Mouse (Mus musculus) limb, embryonic 11.5 days (tissue): ENCODE measurements at regions not wholly inside any gene's neighbourhood (a gene's known extent, or its start where the extent isn't known, plus 50 kb on each side); places are given as distances from the start of the nearest gene placed in this dataset.

Source experiments
- ATAC-seq: fragments of 200-750 bp; cut with Nextera tagmentation; 2 replicates; pipeline ENCODE4 v1.8.0; 2017; ENCODE audit warnings: low read depth; ENCODE audit not compliant: insufficient number of reproducible peaks, low FRiP score, low TSS enrichment
- DNase-seq: peaks from one replicate; pipeline ENCODE4 v3.0.0-alpha.2; 2015; ENCODE audit warnings: low spot score
- H3K27ac ChIP-seq: fragments of 300-500 bp; sonication (generic); replicated peaks from 2 replicates; pipeline ENCODE4 v1.5.1; 2014; ENCODE audit warnings: low read depth, mild to moderate bottlenecking, low read length
- H3K27me3 ChIP-seq: fragments of 300-500 bp; sonication (generic); 2 replicates; pipeline ENCODE4 v1.6.1; 2014; ENCODE audit warnings: mild to moderate bottlenecking, low read length, mixed read lengths; ENCODE audit not compliant: control insufficient read depth, insufficient read depth
- H3K36me3 ChIP-seq: fragments of 300-500 bp; sonication (generic); 2 replicates; pipeline ENCODE4 v1.6.1; 2014; ENCODE audit warnings: mild to moderate bottlenecking, low read length, moderate library complexity, mixed read lengths; ENCODE audit not compliant: control insufficient read depth, insufficient read depth
- H3K4me1 ChIP-seq: fragments of 300-500 bp; sonication (generic); 2 replicates; pipeline ENCODE4 v1.6.1; 2014; ENCODE audit warnings: low read length, mixed read lengths; ENCODE audit not compliant: control insufficient read depth, insufficient read depth
- H3K4me2 ChIP-seq: fragments of 300-500 bp; sonication (generic); 2 replicates; pipeline ENCODE4 v1.6.1; 2014; ENCODE audit warnings: low read depth, mild to moderate bottlenecking, moderate library complexity; ENCODE audit not compliant: severe bottlenecking
- H3K4me3 ChIP-seq: fragments of 300-500 bp; sonication (generic); 2 replicates; pipeline ENCODE4 v1.5.1; 2014; ENCODE audit warnings: low read depth, low read length
- H3K9ac ChIP-seq: fragments of 300-500 bp; sonication (generic); 2 replicates; pipeline ENCODE4 v1.6.1; 2014; ENCODE audit warnings: mild to moderate bottlenecking, low read length
- H3K9me3 ChIP-seq: fragments of 300-500 bp; sonication (generic); 2 replicates; pipeline ENCODE4 v1.6.1; 2016; ENCODE audit warnings: low read length; ENCODE audit not compliant: control insufficient read depth
- WGBS: fragments of 180-500 bp; shearing (Covaris S2); extraction: QIAGEN DNeasy Blood & Tissue Kit; methylation state at CpG from one replicate; pipeline ENCODE4 v1.1.7; 2014; 5-methylcytosine and 5-hydroxymethylcytosine counted together

GRCm38 (mm10) chr2:178630511-178630910, 200.2 kb downstream of the Cdh26 start:
- Histone ChIP-seq H3K4me3 (no peak overlapping the region), H3K9me3 (no peaks in the 10 kb centered on the region), H3K36me3 (no peaks in the 10 kb centered on the region), H3K9ac (no peak overlapping the region), H3K4me1 (peaks cover 20% of the 10 kb centered on the region), H3K27me3 (no peaks in the 10 kb centered on the region), H3K4me2 (no peak overlapping the region), H3K27ac (no peak overlapping the region)
- ATAC-seq (peak; percentile 71), DNase-seq (peak; percentile 47)
- 59% methylated on average over 12 of the region's 12 CpGs for WGBS

GRCm38 (mm10) chr2:178631336-178631735, 201.0 kb downstream of the Cdh26 start:
- Histone ChIP-seq H3K4me2 (no peak overlapping the region), H3K27ac (0 out of 2 replicates have a peak overlapping the region, but pooled peaks have one; percentile 45), H3K36me3 (no peaks in the 10 kb centered on the region), H3K27me3 (no peaks in the 10 kb centered on the region), H3K9ac (no peak overlapping the region), H3K4me1 (peaks cover 26% of the 10 kb centered on the region), H3K9me3 (no peaks in the 10 kb centered on the region), H3K4me3 (no peak overlapping the region)
- ATAC-seq (no peak), DNase-seq (no peak)
- WGBS = 27% methylated on average over 3 of the region's 3 CpGs

GRCm38 (mm10) chr2:178631966-178632365, 201.6 kb downstream of the Cdh26 start:
- peaks cover 26% of the 10 kb centered on the region for H3K4me1 ChIP-seq
- H3K9ac ChIP-seq = no peak overlapping the region
- H3K27me3 ChIP-seq = no peaks in the 10 kb centered on the region
- no peak overlapping the region for H3K4me3 ChIP-seq
- no peaks in the 10 kb centered on the region for H3K36me3 ChIP-seq
- no peak for ATAC-seq
- no peak for DNase-seq
- 82% methylated on average over 12 of the region's 12 CpGs for WGBS
- no peaks in the 10 kb centered on the region for H3K9me3 ChIP-seq
- no peak overlapping the region for H3K27ac ChIP-seq
- no peak overlapping the region for H3K4me2 ChIP-seq

GRCm38 (mm10) chr2:178632831-178633585, 202.7 kb downstream of the Cdh26 start:
- H3K27ac ChIP-seq = peak overlapping the region; percentile 57
- peak; percentile 43 for DNase-seq
- peaks cover 26% of the 10 kb centered on the region for H3K4me1 ChIP-seq
- H3K27me3 ChIP-seq = no peaks in the 10 kb centered on the region
- H3K9me3 ChIP-seq = no peaks in the 10 kb centered on the region
- H3K4me2 ChIP-seq = no peak overlapping the region
- no peak overlapping the region for H3K4me3 ChIP-seq
- WGBS = 75% methylated on average over 13 of the region's 13 CpGs
- H3K36me3 ChIP-seq = no peaks in the 10 kb centered on the region
- no peak for ATAC-seq
- no peak overlapping the region for H3K9ac ChIP-seq

GRCm38 (mm10) chr2:178634116-178634515, 203.8 kb downstream of the Cdh26 start:
- Histone ChIP-seq H3K27ac (no peak overlapping the region), H3K27me3 (no peaks in the 10 kb centered on the region), H3K4me1 (peaks cover 26% of the 10 kb centered on the region), H3K4me2 (no peak overlapping the region), H3K9ac (no peak overlapping the region), H3K36me3 (no peaks in the 10 kb centered on the region), H3K9me3 (no peaks in the 10 kb centered on the region), H3K4me3 (no peak overlapping the region)
- WGBS = 36% methylated on average over 10 of the region's 10 CpGs
- ATAC-seq = no peak
- peak; percentile 82 for DNase-seq

- no peak overlapping the region for H3K4me2 ChIP-seq
- H3K27ac ChIP-seq = no peak overlapping the region; the same call in 1 of the 2 replicates
- H3K27me3 ChIP-seq = no peaks in the 10 kb centered on the region
- H3K4me3 ChIP-seq = no peak overlapping the region
- ATAC-seq = no peak; the same call in 1 of the 2 replicates
- H3K36me3 ChIP-seq = no peaks in the 10 kb centered on the region
- peaks cover 26% of the 10 kb centered on the region for H3K4me1 ChIP-seq
- WGBS = 37% methylated on average over 4 of the region's 4 CpGs
- peak; percentile 34 for DNase-seq
- H3K9me3 ChIP-seq = no peaks in the 10 kb centered on the region
- no peak overlapping the region for H3K9ac ChIP-seq
These were observed 205.4 kb downstream of the Cdh26 start for GRCm38 (mm10) chr2:178635685-178636084.

GRCm38 (mm10) chr2:178636901-178637300, 206.6 kb downstream of the Cdh26 start:
- no peaks in the 10 kb centered on the region for H3K36me3 ChIP-seq
- no peak for ATAC-seq

GRCm38 (mm10) chr2:178642137-178643052, 212.1 kb downstream of the Cdh26 start:
- 69% methylated on average over 16 of the region's 16 CpGs for WGBS
- no peak overlapping the region for H3K4me3 ChIP-seq
- no peak for ATAC-seq
- H3K4me1 ChIP-seq = no peaks in the 10 kb centered on the region
- no peaks in the 10 kb centered on the region for H3K9me3 ChIP-seq
- H3K9ac ChIP-seq = no peak overlapping the region
- H3K27me3 ChIP-seq = no peaks in the 10 kb centered on the region
- no peak overlapping the region for H3K27ac ChIP-seq
- DNase-seq = no peak
- H3K36me3 ChIP-seq = no peaks in the 10 kb centered on the region
- H3K4me2 ChIP-seq = no peak overlapping the region

More at GRCm38 (mm10) chr2:178636901-178637300, 206.6 kb downstream of the Cdh26 start:
- Histone ChIP-seq H3K9ac (no peak overlapping the region), H3K27me3 (no peaks in the 10 kb centered on the region), H3K27ac (no peak overlapping the region), H3K9me3 (no peaks in the 10 kb centered on the region), H3K4me1 (peaks cover 23% of the 10 kb centered on the region), H3K4me3 (no peak overlapping the region), H3K4me2 (no peak overlapping the region)
- WGBS = 91% methylated on average over 9 of the region's 9 CpGs
- no peak for DNase-seq
